Mouse (Mus musculus): Measurements from ENCODE around the gene Sgip1.

- TF ChIP-seq CTCF (IDR thresholded peaks at IDR 0.05; ENCODE audit: low read depth), result no peak
- no peak for TF ChIP-seq EP300 (IDR thresholded peaks at IDR 0.05; ENCODE audit: low read depth)
Measured at GRCm38 (mm10) chr4:102900166-102900565, 159.1 kb downstream of the Sgip1 start.
